Mouse (Mus musculus) heart, embryonic 13.5 days (tissue): ENCODE measurements around the gene Acvrl1. TPM values are rescaled to one million over a fixed set of nuclear protein-coding genes. Genes with fewer than 3 reads are reported as not detected.
A peak's percentile ranks its signal among the peaks of the same experiment; 100 is the strongest.

Experiments used
- ATAC-seq: fragments of 200-750 bp; cut with Nextera tagmentation; 2 replicates; pipeline ENCODE4 v1.8.0; 2017; ENCODE audit warnings: moderate TSS enrichment; ENCODE audit not compliant: insufficient number of reproducible peaks, low FRiP score, low TSS enrichment; ENCODE audit errors: extremely low read depth
- H3K27ac ChIP-seq: fragments of 300-500 bp; sonication (generic); replicated peaks from 2 replicates; pipeline ENCODE4 v1.5.1; 2015; ENCODE audit warnings: moderate library complexity, mild to moderate bottlenecking, inconsistent platforms
- H3K27me3 ChIP-seq: fragments of 300-500 bp; sonication (generic); replicated peaks from 2 replicates; pipeline ENCODE4 v1.6.1; 2015; ENCODE audit warnings: mild to moderate bottlenecking, inconsistent platforms
- H3K36me3 ChIP-seq: fragments of 300-500 bp; sonication (generic); 2 replicates; pipeline ENCODE4 v1.6.1; 2015; ENCODE audit warnings: mild to moderate bottlenecking, inconsistent platforms
- H3K4me1 ChIP-seq: fragments of 300-500 bp; sonication (generic); 2 replicates; pipeline ENCODE4 v1.6.1; 2015; ENCODE audit warnings: inconsistent platforms
- H3K4me2 ChIP-seq: fragments of 300-500 bp; sonication (generic); 2 replicates; pipeline ENCODE4 v1.6.1; 2015; ENCODE audit warnings: inconsistent platforms, mild to moderate bottlenecking, moderate library complexity
- H3K4me3 ChIP-seq: fragments of 300-500 bp; sonication (generic); 2 replicates; pipeline ENCODE4 v1.5.1; 2015; ENCODE audit warnings: moderate library complexity, mild to moderate bottlenecking, inconsistent platforms
- H3K9ac ChIP-seq: fragments of 300-500 bp; sonication (generic); 2 replicates; pipeline ENCODE4 v1.6.1; 2015; ENCODE audit warnings: inconsistent platforms, mild to moderate bottlenecking, moderate library complexity
- H3K9me3 ChIP-seq: fragments of 300-500 bp; sonication (generic); 2 replicates; pipeline ENCODE4 v1.6.1; 2016; ENCODE audit warnings: inconsistent platforms
- WGBS: fragments of 180-500 bp; shearing (Covaris S2); methylation state at CpG from one replicate; pipeline ENCODE4 v1.1.7; 2015; ENCODE audit warnings: mixed read lengths; 5-methylcytosine and 5-hydroxymethylcytosine counted together
- polyA plus RNA-seq: library from polyadenylated mRNA; unstranded; fragments of >200 nt; fragmentation: Nextera tagmentation; extraction: Ambion mirVana; gene quantifications from 2 replicates; pipeline ENCODE4 v1.2.1, GENCODE M21; 2015

The Acvrl1 gene
- polyA plus RNA-seq, 1 experiment from 2014 or later, result 7.0 TPM

DNA sequence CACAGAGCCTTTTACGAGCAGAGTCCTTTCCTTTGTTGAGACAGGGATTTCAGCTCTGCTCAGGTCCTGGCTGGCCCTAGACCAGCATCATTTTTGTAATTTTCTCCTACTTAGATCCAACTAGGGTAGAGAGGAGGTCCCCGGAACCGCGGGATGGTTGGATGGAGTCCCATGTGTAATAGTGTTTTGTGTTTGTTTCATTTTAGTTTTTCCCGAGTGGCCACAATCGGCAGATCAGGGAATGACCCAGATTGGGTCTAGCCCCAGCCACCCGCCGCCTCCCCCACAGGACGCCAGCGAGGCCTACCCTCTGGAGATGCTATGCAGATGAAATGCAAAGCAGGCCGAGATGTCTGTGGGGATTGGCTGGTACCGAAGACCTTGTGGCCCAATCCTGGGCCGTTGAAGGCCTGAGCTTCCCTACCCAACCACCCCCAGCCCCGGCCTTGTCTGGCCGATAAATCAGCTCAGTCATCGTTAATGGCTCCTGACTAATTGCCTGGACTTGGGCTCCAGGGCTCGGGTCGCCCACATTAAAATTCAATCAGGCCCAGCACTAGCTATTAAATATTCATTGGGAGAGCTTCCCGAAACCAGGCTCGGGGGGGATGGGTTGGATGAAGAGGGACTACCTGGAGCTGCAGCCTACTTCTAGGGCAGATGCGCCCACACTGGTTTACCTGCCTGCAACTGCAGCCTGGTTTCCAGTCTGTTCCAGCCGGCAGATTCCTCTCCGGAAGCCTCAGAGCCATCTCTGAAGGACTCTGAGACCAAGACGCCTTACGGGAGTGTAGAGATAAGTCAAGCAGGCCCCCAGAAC lies 35.3 kb upstream of the Acvrl1 start:
- peak overlapping the region; percentile 13 for H3K4me2 ChIP-seq
- no peak overlapping the region for H3K27ac ChIP-seq
- no peaks in the 10 kb centered on the region for H3K9me3 ChIP-seq
- no peak overlapping the region for H3K9ac ChIP-seq
- H3K4me3 ChIP-seq, result peak overlapping the region; percentile 2; the same call in 1 of the 2 replicates
- WGBS, result 21% methylated on average over 25 of the region's 25 CpGs
- no peaks in the 10 kb centered on the region for H3K36me3 ChIP-seq
- no peak for ATAC-seq
- H3K27me3 ChIP-seq, result peaks cover 40% of the 10 kb centered on the region
- H3K4me1 ChIP-seq, result peaks cover 25% of the 10 kb centered on the region

DNA sequence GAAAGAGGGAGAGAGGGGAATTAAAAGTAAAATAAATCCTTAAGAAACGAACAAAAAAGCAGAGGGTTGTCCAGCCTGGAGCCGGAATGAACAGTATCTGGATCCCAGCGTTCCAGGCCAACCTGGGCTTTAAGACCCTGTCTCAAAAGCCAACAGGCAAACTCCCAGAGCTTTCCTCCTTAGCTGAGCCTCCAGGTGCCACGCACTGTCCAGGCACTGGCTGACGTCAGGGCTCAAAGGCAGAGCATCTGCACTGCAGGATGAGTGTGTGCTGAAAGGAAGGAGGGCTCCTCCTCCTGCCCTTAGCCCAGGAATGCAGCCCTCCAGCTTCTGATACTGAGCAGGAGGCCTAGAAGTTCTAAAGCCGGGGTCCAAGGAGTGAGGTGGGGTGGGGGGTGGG lies 34.3 kb upstream of the Acvrl1 start:
- Histone ChIP-seq H3K9ac (no peak overlapping the region), H3K27me3 (peaks cover 49% of the 10 kb centered on the region), H3K27ac (no peak overlapping the region), H3K9me3 (no peaks in the 10 kb centered on the region), H3K4me1 (peaks cover 29% of the 10 kb centered on the region), H3K4me3 (no peak overlapping the region), H3K4me2 (no peak overlapping the region), H3K36me3 (no peaks in the 10 kb centered on the region)
- no peak for ATAC-seq
- 39% methylated on average over 6 of the region's 6 CpGs for WGBS

DNA sequence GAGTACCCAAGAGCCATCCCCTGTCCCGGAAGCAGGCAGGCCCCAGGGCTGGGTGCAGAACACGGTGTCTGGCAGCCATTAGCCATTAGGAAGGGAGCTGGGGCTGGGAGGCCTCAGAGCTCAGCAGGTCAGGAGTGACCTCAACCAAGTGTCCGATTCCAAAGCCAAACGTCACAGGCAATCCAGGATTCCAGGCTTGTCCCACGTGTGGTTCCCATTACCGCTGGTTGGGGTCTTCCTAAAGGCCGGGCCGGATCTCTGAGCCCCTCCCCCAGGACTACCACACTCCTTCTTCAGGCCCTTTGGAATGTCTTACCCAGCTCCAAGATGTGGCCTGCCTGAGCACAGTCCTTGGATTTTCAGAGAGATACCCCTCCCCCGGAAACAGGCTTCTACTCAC lies 33.3 kb upstream of the Acvrl1 start:
- Histone ChIP-seq H3K36me3 (no peaks in the 10 kb centered on the region), H3K4me1 (peaks cover 29% of the 10 kb centered on the region), H3K9ac (no peak overlapping the region), H3K27me3 (peaks cover 57% of the 10 kb centered on the region), H3K27ac (no peak overlapping the region), H3K4me2 (no peak overlapping the region), H3K9me3 (no peaks in the 10 kb centered on the region), H3K4me3 (no peak overlapping the region)
- ATAC-seq, result no peak
- 60% methylated on average over 9 of the region's 9 CpGs for WGBS

DNA sequence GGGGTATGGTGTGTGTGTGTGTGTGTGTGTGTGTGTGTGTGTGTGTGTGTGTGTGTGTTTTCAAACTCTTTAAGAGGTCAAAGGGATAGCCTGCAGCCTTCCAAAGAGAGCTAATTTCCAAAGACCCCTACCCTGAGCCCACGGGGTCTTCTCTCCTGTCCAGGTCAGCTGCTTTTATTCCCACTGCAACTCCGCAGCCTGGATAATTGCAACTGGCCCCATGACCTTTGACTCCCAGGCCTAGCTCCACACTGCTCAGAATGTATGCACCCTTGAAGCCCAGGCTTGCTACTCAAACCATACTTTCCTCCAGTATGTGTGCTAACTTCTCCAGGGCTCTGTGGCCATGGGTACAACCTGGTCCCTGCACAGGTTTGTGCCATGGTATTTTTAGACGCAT lies 32.9 kb upstream of the Acvrl1 start:
- Histone ChIP-seq H3K36me3 (no peaks in the 10 kb centered on the region), H3K4me3 (no peak overlapping the region), H3K4me2 (no peak overlapping the region), H3K4me1 (peaks cover 29% of the 10 kb centered on the region), H3K9ac (no peak overlapping the region), H3K27me3 (peaks cover 57% of the 10 kb centered on the region), H3K27ac (no peak overlapping the region), H3K9me3 (no peaks in the 10 kb centered on the region)
- ATAC-seq, result no peak
- WGBS, result 71% methylated on average over 3 of the region's 3 CpGs

DNA sequence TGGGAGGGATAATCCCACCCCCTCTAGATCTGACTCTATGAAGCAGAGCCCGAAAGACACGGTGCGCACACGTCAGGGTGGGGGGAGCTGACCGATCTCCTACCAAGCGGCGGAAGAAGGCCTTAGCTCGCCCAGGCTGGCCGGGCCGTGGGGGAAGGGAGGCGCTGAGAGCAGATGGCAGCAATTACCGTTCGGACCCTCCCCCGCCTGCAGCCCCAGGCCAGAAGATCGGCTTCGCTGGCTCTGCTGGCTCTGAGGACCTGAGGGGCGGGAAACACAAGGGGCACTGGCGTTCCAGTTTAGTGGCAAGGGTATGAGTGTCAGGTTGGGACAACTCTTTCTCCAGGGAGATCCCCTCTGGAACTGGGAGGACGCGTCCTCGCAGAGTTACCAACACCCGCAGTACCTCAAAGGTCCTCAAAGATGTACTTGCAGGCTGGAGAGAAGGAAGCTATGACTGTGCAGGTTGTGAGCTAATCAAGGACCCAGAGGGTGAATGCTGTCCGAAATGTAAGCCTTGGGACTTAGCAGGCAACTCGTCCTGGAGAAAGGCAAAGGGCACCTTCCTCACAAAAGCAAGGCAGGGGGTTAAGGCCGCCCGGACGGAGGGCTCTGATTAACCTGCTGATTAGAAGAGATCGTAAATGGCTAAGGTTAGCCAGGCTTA lies 30.2 kb upstream of the Acvrl1 start:
- no peaks in the 10 kb centered on the region for H3K9me3 ChIP-seq
- H3K27ac ChIP-seq, result no peak overlapping the region
- H3K4me1 ChIP-seq, result peaks cover 19% of the 10 kb centered on the region
- H3K4me3 ChIP-seq, result peak overlapping the region; percentile 41
- H3K9ac ChIP-seq, result peak overlapping the region; percentile 70
- H3K4me2 ChIP-seq, result peak overlapping the region; percentile 70
- H3K36me3 ChIP-seq, result no peaks in the 10 kb centered on the region
- WGBS, result 5% methylated on average over 28 of the region's 28 CpGs
- H3K27me3 ChIP-seq, result peaks cover 47% of the 10 kb centered on the region
- ATAC-seq, result peak; percentile 21; the same call in 1 of the 2 replicates

DNA sequence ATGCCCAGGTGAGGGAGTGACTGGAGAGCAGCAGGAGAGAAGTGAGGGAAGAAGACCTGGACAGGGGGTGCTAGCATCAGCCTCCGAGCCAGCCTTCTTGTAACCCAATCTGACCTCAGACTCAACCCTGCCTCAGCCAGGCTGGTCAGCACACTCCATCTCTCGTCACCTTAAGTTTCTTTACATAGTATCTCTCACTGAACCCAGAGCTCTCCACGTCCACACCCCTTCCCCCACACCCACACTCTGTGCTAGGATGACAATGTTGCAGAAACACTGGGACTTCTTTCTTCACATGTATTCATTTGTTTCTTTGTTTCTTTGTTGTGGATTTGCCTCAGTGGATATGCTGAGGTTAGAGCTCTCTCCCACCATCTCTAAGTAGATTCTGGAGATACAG lies 27.3 kb upstream of the Acvrl1 start:
- WGBS, result 56% methylated on average over 3 of the region's 3 CpGs
- Histone ChIP-seq H3K9me3 (no peaks in the 10 kb centered on the region), H3K9ac (no peak overlapping the region), H3K4me1 (peaks cover 9% of the 10 kb centered on the region), H3K4me3 (no peak overlapping the region), H3K27ac (no peak overlapping the region), H3K4me2 (no peak overlapping the region), H3K27me3 (peaks cover 41% of the 10 kb centered on the region), H3K36me3 (no peaks in the 10 kb centered on the region)
- no peak for ATAC-seq

DNA sequence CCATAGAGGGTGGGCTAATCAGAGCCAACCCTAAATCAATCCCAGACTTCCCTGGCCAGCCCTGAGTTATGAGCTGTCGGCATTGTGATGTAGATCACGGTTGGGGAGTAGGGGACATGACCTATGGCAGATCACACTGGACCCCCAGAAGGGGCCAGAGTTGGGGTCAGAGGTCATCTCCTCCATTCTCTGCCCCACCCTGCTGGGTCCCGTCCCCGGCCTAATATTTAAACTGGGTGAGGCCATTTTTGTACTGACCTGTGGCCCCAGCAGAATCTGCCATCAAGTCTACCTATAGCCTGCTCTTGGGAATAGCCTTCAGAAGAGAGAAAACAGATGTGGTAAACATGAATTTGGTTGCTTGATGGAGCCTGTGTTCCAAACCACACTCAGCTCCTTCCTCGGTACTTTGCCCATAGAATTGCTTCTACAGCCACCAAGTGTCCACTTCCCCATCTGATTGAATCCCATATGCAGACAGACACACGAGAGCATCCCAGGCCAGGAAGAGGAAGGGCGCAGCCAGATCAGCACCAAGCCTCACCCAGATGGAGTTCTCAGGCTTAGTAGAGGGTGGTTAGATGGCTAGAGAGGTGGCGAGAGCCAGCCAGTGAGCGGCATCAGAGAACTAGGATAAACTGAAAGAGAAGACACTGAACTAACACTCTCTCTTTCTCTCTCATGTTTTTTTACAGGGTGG lies 24.6 kb upstream of the Acvrl1 start:
- no peak overlapping the region for H3K27ac ChIP-seq
- H3K9me3 ChIP-seq, result no peaks in the 10 kb centered on the region
- H3K4me1 ChIP-seq, result peaks cover 7% of the 10 kb centered on the region
- 82% methylated on average over 9 of the region's 9 CpGs for WGBS
- ATAC-seq, result no peak
- H3K36me3 ChIP-seq, result no peaks in the 10 kb centered on the region
- no peak overlapping the region for H3K4me2 ChIP-seq
- H3K27me3 ChIP-seq, result peaks cover 18% of the 10 kb centered on the region
- H3K9ac ChIP-seq, result no peak overlapping the region
- no peak overlapping the region for H3K4me3 ChIP-seq

- Histone ChIP-seq H3K27ac (no peak overlapping the region), H3K4me1 (peaks cover 7% of the 10 kb centered on the region), H3K36me3 (no peaks in the 10 kb centered on the region), H3K9me3 (no peaks in the 10 kb centered on the region), H3K4me3 (no peak overlapping the region), H3K9ac (no peak overlapping the region), H3K27me3 (peaks cover 12% of the 10 kb centered on the region), H3K4me2 (peak overlapping the region; percentile 40)
- no peak for ATAC-seq
- 17% methylated on average over 12 of the region's 12 CpGs for WGBS
Measured at GRCm38 (mm10) chr15:101105496-101105994, 22.8 kb upstream of the Acvrl1 start.

- Histone ChIP-seq H3K4me3 (no peak overlapping the region), H3K27ac (no peak overlapping the region), H3K4me1 (peaks cover 7% of the 10 kb centered on the region), H3K9me3 (no peaks in the 10 kb centered on the region), H3K4me2 (no peak overlapping the region), H3K27me3 (peaks cover 11% of the 10 kb centered on the region), H3K9ac (no peak overlapping the region), H3K36me3 (no peaks in the 10 kb centered on the region)
- ATAC-seq, result no peak
- 78% methylated on average over 10 of the region's 10 CpGs for WGBS
Measured at GRCm38 (mm10) chr15:101106011-101106410, 22.3 kb upstream of the Acvrl1 start.

GRCm38 (mm10) chr15:101107906-101108671 lies 20.2 kb upstream of the Acvrl1 start:
- no peak for ATAC-seq
- Histone ChIP-seq H3K36me3 (no peaks in the 10 kb centered on the region), H3K27me3 (peaks cover 14% of the 10 kb centered on the region), H3K4me1 (peaks cover 7% of the 10 kb centered on the region), H3K9me3 (no peaks in the 10 kb centered on the region), H3K4me2 (no peak overlapping the region), H3K9ac (no peak overlapping the region), H3K27ac (no peak overlapping the region), H3K4me3 (no peak overlapping the region)
- WGBS, result 65% methylated on average over 5 of the region's 5 CpGs

DNA sequence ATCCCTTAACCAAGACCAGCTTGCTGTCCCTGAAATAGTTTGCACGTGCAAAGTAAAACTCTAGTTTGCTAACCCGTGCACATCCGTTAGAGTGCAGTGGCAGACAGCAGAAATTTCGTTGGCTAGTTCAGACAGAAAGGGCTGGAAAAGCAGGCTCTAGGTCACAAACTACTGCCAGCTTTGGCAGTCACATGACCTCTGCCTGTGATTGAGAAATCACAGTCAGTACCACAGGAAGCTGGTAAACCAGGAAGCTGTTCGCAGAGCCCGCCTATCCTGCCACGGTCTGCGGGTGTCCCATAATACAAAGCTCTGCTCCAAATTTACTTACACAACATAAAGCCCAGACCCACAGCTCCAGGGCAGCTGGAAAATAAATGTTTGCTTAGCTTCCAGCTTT lies 15.1 kb upstream of the Acvrl1 start:
- H3K4me3 ChIP-seq, result no peak overlapping the region
- H3K9me3 ChIP-seq, result peaks cover 4% of the 10 kb centered on the region
- 0 out of 2 replicates have a peak, but pooled peaks cover 2% of the 10 kb centered on the region for H3K4me1 ChIP-seq
- WGBS, result 60% methylated on average over 8 of the region's 8 CpGs
- no peak overlapping the region for H3K9ac ChIP-seq
- peaks cover 14% of the 10 kb centered on the region for H3K27me3 ChIP-seq
- peak overlapping the region; percentile 50 for H3K27ac ChIP-seq
- no peak overlapping the region for H3K4me2 ChIP-seq
- no peaks in the 10 kb centered on the region for H3K36me3 ChIP-seq
- no peak for ATAC-seq
